Mouse (Mus musculus): ENCODE data around the gene Ttc14.
A peak's percentile ranks its signal among the peaks of the same experiment; 100 is the strongest.

The Ttc14 gene

DNA sequence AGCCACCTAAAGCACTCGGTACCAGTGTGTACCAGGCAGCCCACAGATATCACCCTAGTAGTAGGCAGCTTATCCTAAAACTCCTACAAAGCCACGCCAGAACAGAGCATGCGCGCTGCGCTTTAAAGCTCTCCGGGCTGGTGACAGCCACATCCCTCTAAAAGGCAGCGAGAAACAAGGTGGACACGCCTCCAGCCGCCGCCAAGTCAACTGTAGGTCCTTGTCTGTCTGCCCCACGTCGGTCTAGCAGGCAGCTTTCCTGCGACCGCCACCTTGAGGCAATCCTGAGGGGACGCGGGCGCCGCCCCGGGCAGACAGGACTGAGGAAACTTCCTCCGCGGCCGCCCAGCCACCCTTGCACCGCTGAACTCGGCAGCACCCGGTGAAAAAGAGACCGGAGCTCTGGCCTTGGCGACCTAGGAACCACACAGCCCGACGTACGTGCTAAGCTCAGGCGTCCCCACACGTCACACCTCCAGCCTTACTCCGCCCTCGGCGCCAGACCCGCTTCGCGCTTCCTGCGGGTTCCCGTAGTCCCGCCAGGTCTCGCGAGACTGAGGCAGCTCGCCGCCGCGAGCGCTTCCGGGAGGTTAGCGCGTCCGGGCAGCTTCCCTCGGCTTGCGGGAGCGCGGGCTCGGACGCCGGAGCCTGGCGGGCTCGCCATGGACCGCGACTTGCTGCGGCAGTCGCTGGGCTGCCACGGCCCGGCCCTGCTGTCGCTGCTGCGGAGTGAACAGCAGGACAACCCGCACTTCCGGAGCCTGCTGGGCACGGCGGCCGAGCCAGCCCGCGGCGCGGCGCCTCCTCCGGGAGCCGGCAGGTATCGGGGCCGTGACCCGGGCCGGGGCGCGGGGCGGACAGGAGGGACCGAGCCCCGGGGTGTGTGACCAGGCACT is at the start of gene Ttc14:
Gene Ttc14, plus strand, starts transcription at position 216 of the 896 bp plus-strand sequence.
- peak; percentile 96 for DNase-seq (ENCODE audit: low spot score)

- no peak for DNase-seq (ENCODE audit: low spot score)
Measured at GRCm38 (mm10) chr3:33790975-33791374, 8.7 kb upstream of the Ttc14 start.

DNA sequence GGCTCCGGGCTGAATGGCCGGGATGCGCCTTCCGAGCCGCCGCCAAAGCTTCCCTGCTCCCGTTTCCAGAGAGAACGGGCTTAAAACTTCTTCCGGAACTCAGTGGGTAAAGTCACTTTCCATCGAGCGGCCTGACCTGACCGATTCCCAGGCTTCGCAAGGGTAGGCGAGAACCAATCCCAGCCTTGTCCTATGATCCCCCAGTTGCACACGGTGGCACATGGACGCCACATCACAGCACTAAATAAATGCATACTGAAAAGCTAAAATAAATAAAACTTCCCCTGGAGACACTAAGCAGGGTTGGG is 835 bp downstream of the Ttc14 start:
- DNase-seq (ENCODE audit: low spot score) = no peak

- no peak for DNase-seq (ENCODE audit: low spot score)
Measured at GRCm38 (mm10) chr3:33807151-33807550, 7.5 kb downstream of the Ttc14 start.

DNA sequence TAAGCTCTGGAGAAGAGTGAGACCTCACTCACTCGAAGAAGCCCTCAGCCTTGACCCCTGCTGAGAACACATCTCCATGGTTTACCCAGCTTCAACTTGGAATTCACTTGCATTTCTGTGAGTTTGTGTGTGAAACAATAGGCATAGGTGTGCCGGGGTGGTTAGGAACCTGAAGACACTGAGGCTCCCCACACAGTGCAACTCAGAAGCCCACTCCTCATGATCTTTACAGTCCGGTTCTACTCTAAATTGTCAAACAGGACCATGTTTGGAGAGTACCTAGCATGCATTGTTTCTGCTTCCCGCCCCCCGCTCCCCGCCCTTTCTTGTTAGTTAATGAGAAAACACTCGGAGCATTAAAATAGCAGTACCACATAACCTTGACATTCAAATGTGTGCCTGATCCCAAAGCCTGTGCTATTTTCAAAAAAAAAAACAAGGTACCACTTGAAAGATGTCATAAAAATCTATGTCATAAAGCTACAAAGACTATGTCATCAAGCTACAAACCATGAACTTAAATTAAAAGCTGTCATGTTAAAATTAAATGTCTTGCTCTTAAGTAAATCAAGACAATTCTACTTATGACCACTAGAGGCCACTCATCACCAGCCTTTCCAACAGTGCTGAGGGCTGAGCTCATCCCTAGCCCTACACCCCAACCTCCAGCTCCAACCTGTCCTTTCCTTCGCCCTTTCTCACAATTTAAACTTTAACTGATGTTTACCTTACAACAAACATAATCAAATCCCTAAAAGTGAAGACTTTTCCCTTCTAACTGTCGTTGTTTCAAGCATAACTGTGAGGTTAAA is 24.7 kb downstream of the Ttc14 start:
- no peak for DNase-seq (ENCODE audit: low spot score)

DNA sequence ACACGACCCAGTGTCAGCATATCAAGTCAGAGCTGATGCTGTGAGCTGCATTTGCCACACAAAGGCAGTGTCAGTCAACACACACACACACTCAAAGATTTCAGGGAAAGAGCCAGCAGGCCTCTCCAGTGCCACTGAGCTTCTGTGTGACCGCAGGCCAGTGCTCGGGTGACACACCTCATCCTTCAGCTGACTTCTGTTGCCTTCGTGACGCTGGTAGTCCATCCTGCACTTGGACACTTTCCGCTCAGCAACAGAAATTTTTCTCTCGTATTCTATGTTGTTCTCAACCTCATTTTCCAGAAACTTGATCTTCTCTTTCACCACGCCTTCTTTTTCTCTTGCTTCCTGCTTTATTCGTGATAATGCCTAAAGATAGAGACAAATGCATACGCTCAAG is 32.7 kb downstream of the Ttc14 start:
- DNase-seq (ENCODE audit: low spot score) = no peak

GRCm38 (mm10) chr3:33836576-33836975 is 36.9 kb downstream of the Ttc14 start:
- no peak for DNase-seq (ENCODE audit: low spot score)

DNA sequence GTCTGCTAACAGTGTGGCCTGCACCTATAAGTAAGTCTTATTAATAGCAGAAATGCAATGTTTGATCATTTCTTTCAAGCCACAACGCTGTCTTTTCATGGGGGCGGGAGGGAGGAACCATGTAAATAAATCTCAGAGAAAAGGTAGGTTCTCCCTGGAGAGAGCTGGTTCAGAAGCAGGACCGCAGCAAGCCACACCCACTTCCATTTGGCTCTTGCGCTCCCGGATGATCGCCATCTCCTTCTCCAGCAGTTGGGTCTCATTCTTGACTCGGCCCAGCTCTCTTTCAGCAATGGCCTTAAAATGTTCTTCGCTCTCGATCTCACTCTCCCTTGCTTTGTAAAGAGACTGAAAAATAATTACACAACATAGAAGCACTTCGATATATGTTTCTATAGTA is 39.2 kb downstream of the Ttc14 start:
- DNase-seq (ENCODE audit: low spot score) = no peak

GRCm38 (mm10) chr3:33843801-33844632 is 44.4 kb downstream of the Ttc14 start, which contains the start of gene Ccdc39:
Gene Ccdc39, minus strand, starts transcription at chr3:33844310.
- peak; percentile 82 for DNase-seq (ENCODE audit: low spot score)

GRCm38 (mm10) chr3:33846639-33847038 is 47.0 kb downstream of the Ttc14 start:
- no peak for DNase-seq (ENCODE audit: low spot score)

GRCm38 (mm10) chr3:33850856-33851255 is 51.2 kb downstream of the Ttc14 start:
- DNase-seq (ENCODE audit: low spot score) = no peak

DNA sequence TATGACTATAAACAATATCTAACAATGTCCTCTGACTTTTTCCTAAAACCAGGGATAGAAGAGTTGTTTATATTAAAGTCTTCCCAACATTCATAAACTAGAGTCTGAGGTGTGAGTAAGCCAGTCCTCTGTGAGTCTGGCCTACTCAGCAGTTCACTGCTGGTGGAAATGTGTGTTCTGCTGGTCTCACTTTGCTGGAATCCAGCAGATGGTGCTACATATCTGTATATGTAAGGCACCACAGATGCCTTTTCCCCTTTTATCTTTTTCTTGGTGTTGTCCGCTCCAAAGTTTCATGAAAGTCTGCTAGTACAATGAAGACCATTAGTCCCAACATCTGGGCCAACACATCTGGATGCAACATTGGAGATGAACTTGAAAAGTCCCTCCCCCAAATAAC is 53.4 kb downstream of the Ttc14 start:
- DNase-seq (ENCODE audit: low spot score) = peak; percentile 24

- no peak for DNase-seq (ENCODE audit: low spot score)
Measured at GRCm38 (mm10) chr3:33858939-33859338, 59.3 kb downstream of the Ttc14 start.

DNA sequence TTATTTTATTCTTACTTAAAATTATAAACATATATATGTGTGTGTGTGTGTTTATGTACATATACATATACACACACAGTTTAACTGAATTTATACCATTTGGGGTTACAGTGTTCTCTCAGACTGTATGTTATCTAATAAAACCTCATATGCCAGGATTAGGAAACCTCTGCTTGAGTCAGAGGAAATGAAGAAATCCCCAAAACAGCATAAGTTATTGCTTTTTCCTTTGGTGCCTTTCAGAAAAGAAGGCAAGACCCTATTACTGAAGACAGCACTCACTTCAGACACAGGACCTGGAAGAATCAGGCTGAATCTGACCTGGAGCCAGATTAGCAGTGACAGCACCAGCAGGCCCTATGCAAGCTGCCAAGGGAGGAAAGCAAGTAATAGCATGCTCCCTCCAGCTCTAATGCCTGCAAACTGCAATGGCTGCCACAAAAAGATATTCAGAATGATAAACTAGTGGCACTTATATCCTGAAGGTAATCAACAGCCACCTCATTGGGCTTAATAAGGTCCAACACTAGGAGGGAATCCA is 64.4 kb downstream of the Ttc14 start:
- DNase-seq (ENCODE audit: low spot score) = no peak
